Mouse (Mus musculus): ENCODE data around the gene Chac2. TPM values are rescaled to one million over a fixed set of nuclear protein-coding genes. Genes with fewer than 3 reads are reported as not detected.

Gene Chac2
- polyA plus RNA-seq, 1 experiment from 2014 or later, result 25.4 TPM

DNA sequence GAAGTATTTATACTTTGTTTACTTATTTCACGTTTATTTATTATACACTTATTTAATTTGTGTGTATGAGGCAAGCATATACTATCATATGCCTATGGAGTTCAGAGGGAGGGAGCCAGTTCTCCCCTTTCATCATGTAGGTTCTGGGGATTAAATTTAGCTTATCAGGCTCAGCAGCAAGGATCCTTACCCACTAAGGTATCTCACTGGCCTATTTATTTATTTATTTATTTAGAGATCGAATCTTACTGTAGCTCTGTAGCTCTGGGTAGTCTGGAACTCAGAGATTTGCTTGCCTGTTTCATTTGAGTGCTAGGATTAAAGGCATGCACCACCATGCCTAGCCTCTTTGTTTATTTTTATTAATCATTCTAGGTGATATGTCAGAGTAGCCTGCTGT, 12.6 kb upstream of the Chac2 start:
- WGBS, result 78% methylated on average over 2 of the region's 2 CpGs

DNA sequence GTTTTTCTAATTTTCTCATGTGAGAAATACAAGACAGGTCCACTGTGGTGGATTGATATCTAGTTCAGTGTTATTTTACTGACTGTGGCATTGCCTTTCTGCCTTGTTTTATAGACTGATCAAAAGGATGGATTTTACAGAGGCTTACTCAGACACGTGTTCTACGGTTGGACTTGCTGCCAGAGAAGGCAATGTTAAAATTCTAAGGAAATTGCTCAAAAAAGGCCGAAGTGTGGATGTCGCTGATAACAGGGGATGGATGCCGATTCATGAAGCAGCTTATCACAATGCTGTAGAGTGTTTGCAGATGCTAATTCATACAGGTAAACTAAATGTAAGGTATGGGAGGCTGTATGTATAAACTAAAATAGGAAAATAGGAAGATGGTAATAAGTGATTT, 12.0 kb upstream of the Chac2 start:
- H3K27ac ChIP-seq (replicated peaks), result no peak overlapping the region
- TF ChIP-seq CTCF (IDR thresholded peaks at IDR 0.05; ENCODE audit: low read depth) (no peak), EP300 (optimal IDR thresholded peaks at IDR 0.05) (no peak)
- no peak overlapping the region for H3K4me3 ChIP-seq (ENCODE audit: low read depth, low read length)
- H3K9me3 ChIP-seq (ENCODE audit: control insufficient read depth, low read length), result no peaks in the 10 kb centered on the region
- no peaks in the 10 kb centered on the region for H3K36me3 ChIP-seq (ENCODE audit: control insufficient read depth, insufficient read depth, low read length)
- no peak overlapping the region for H3K9ac ChIP-seq (ENCODE audit: low read length)
- WGBS, result 92% methylated on average over 5 of the region's 5 CpGs
- H3K4me1 ChIP-seq (replicated peaks; ENCODE audit: control insufficient read depth, insufficient read depth), result no peaks in the 10 kb centered on the region
- no peak for DNase-seq (ENCODE audit: low spot score)
- no peaks in the 10 kb centered on the region for H3K27me3 ChIP-seq (ENCODE audit: control insufficient read depth, insufficient read depth, low read length)
- no peak overlapping the region for H3K4me2 ChIP-seq (replicated peaks; ENCODE audit: low read depth)
- no peak for ATAC-seq (ENCODE audit: low FRiP score, low TSS enrichment)

More for the DNA sequence above, 12.6 kb upstream of the Chac2 start:
- no peak overlapping the region for H3K9ac ChIP-seq (ENCODE audit: low read length)
- H3K4me1 ChIP-seq (replicated peaks; ENCODE audit: control insufficient read depth, insufficient read depth), result no peaks in the 10 kb centered on the region
- H3K9me3 ChIP-seq (ENCODE audit: control insufficient read depth, low read length), result no peaks in the 10 kb centered on the region
- DNase-seq (ENCODE audit: low spot score) (no peak), ATAC-seq (ENCODE audit: low FRiP score, low TSS enrichment) (no peak)
- H3K27me3 ChIP-seq (ENCODE audit: control insufficient read depth, insufficient read depth, low read length), result no peaks in the 10 kb centered on the region
- TF ChIP-seq EP300 (optimal IDR thresholded peaks at IDR 0.05) (no peak), CTCF (IDR thresholded peaks at IDR 0.05; ENCODE audit: low read depth) (no peak)
- H3K36me3 ChIP-seq (ENCODE audit: control insufficient read depth, insufficient read depth, low read length), result no peaks in the 10 kb centered on the region
- H3K4me3 ChIP-seq (ENCODE audit: low read depth, low read length), result no peak overlapping the region
- no peak overlapping the region for H3K27ac ChIP-seq (replicated peaks)
- H3K4me2 ChIP-seq (replicated peaks; ENCODE audit: low read depth), result no peak overlapping the region

DNA sequence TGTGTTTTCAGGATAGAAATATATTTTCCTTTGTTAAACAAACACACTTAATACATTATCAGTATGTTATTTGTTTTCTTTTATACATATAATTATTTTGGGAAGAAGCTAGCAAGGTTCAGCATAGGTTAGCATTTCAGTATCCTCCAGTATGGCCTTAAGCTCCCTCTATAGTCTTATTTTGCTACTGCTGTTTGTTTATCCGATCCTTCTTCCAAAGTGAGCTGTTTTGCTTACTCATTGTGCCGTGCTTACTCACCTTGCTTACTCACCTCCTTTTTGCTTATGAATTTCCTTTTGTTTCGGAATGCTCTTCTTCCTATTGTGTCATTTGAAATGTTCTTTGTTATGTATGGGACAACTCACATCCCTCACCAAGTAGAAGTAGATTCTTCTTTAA, 10.5 kb upstream of the Chac2 start:
- WGBS, result 83% methylated on average over 3 of the region's 3 CpGs

DNA sequence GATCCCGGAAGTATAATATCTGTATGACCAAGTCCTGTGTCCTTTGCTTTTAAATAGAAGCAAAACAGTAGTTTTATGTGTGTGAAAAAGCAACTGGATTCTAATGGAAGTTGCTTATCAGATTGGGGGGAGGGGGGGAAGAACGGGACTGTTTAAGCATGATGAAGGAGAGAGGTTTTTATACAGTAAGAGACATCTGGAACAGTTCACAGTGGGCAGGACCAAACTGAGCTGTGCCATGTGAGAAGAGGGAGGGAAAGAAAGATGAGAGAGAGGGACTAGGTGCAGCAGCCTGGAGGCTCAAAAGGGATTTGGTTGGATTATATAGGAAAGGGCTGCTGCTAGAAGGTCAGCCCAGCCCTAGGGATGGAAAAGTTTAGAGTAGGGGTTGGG, 471 bp upstream of the Chac2 start:
- Histone ChIP-seq H3K4me2 (replicated peaks; ENCODE audit: low read depth) (peak overlapping the region; percentile 61), H3K9ac (ENCODE audit: low read length) (peak overlapping the region; percentile 78), H3K27ac (replicated peaks) (peak overlapping the region; percentile 91), H3K4me3 (ENCODE audit: low read depth, low read length) (peak overlapping the region; percentile 65), H3K36me3 (ENCODE audit: control insufficient read depth, insufficient read depth, low read length) (no peaks in the 10 kb centered on the region), H3K27me3 (ENCODE audit: control insufficient read depth, insufficient read depth, low read length) (no peaks in the 10 kb centered on the region), H3K9me3 (ENCODE audit: control insufficient read depth, low read length) (no peaks in the 10 kb centered on the region), H3K4me1 (replicated peaks; ENCODE audit: control insufficient read depth, insufficient read depth) (0 out of 2 replicates have a peak, but pooled peaks cover 3% of the 10 kb centered on the region)
- WGBS, result 0% methylated on average over 2 of the region's 2 CpGs
- TF ChIP-seq CTCF (IDR thresholded peaks at IDR 0.05; ENCODE audit: low read depth) (no peak), EP300 (optimal IDR thresholded peaks at IDR 0.05) (no peak)
- ATAC-seq (ENCODE audit: low FRiP score, low TSS enrichment) (peak; percentile 82), DNase-seq (ENCODE audit: low spot score) (no peak)

More for the DNA sequence above, 10.5 kb upstream of the Chac2 start:
- H3K9ac ChIP-seq (ENCODE audit: low read length), result no peak overlapping the region
- H3K27ac ChIP-seq (replicated peaks), result no peak overlapping the region
- no peak overlapping the region for H3K4me3 ChIP-seq (ENCODE audit: low read depth, low read length)
- H3K36me3 ChIP-seq (ENCODE audit: control insufficient read depth, insufficient read depth, low read length), result no peaks in the 10 kb centered on the region
- no peaks in the 10 kb centered on the region for H3K9me3 ChIP-seq (ENCODE audit: control insufficient read depth, low read length)
- no peaks in the 10 kb centered on the region for H3K27me3 ChIP-seq (ENCODE audit: control insufficient read depth, insufficient read depth, low read length)
- ATAC-seq (ENCODE audit: low FRiP score, low TSS enrichment) (no peak), DNase-seq (ENCODE audit: low spot score) (no peak)
- TF ChIP-seq CTCF (IDR thresholded peaks at IDR 0.05; ENCODE audit: low read depth), result no peak
- no peak for TF ChIP-seq EP300 (optimal IDR thresholded peaks at IDR 0.05)
- H3K4me1 ChIP-seq (replicated peaks; ENCODE audit: control insufficient read depth, insufficient read depth), result no peaks in the 10 kb centered on the region
- no peak overlapping the region for H3K4me2 ChIP-seq (replicated peaks; ENCODE audit: low read depth)

DNA sequence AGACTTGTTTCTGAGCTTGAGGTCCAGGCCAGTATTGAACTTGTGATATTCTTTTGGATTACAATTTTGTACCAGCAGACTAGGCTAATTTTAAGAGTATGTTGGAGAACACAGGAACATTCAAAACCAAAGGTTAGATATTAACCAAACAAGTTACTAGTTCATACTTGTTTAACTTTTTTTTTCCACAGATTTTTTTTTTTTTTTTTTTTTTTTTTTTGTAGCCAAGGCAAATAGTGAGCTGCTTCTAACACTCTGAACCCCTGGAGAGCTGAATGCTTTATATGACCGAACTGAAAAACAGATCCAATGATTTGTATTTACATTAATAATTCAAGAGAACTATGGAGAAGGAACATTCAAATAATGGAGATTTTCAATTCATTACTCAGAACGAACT, 913 bp downstream of the Chac2 start:
- Histone ChIP-seq H3K4me2 (replicated peaks; ENCODE audit: low read depth) (peak overlapping the region; percentile 61; the same call in 1 of the 2 replicates), H3K27me3 (ENCODE audit: control insufficient read depth, insufficient read depth, low read length) (no peaks in the 10 kb centered on the region), H3K27ac (replicated peaks) (no peak overlapping the region), H3K4me1 (replicated peaks; ENCODE audit: control insufficient read depth, insufficient read depth) (0 out of 2 replicates have a peak, but pooled peaks cover 3% of the 10 kb centered on the region), H3K9me3 (ENCODE audit: control insufficient read depth, low read length) (no peaks in the 10 kb centered on the region), H3K4me3 (ENCODE audit: low read depth, low read length) (peak overlapping the region; percentile 65), H3K9ac (ENCODE audit: low read length) (no peak overlapping the region), H3K36me3 (ENCODE audit: control insufficient read depth, insufficient read depth, low read length) (no peaks in the 10 kb centered on the region)
- ATAC-seq (ENCODE audit: low FRiP score, low TSS enrichment) (no peak), DNase-seq (ENCODE audit: low spot score) (no peak)
- WGBS, result 25% methylated on average over 2 of the region's 2 CpGs
- TF ChIP-seq EP300 (optimal IDR thresholded peaks at IDR 0.05), result no peak
- no peak for TF ChIP-seq CTCF (IDR thresholded peaks at IDR 0.05; ENCODE audit: low read depth)

DNA sequence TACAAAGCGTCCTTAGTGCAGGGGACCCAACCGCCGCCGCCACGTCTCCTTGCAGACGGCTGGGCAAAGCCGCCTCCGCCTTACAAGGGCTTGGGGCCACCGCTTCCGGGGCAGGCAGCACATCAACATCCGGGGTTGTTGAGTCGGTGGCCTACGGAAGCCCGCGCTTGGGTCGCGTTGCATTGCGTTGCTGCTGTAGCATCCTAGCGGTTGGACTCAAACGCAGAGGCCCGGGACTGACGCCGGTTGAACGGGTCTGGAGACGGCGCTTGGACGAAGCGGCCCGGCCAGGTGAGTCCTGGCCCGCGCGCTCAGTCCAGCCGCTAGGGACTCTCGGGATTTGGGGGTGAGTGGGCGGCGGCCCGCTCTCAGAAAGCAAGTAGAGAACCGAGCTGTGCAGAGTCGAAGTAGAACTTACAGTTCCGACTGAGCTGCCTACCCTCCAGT, 31.8 kb downstream of the Chac2 start, which contains the start of gene Erlec1:
Erlec1 (minus strand) TSS at position 57 of the 447 bp plus-strand sequence.
- Histone ChIP-seq H3K4me2 (replicated peaks; ENCODE audit: low read depth) (peak within 1 kb of the TSS; percentile 69), H3K27ac (replicated peaks) (peak within 1 kb of the TSS; percentile 89), H3K27me3 (ENCODE audit: control insufficient read depth, insufficient read depth, low read length) (no peaks in the 10 kb centered on the region), H3K4me1 (replicated peaks; ENCODE audit: control insufficient read depth, insufficient read depth) (no peaks in the 10 kb centered on the region), H3K36me3 (ENCODE audit: control insufficient read depth, insufficient read depth, low read length) (0 out of 2 replicates have a peak, but pooled peaks cover 3% of the 10 kb centered on the region), H3K4me3 (ENCODE audit: low read depth, low read length) (peak within 1 kb of the TSS; percentile 78), H3K9ac (ENCODE audit: low read length) (peak within 1 kb of the TSS; percentile 80), H3K9me3 (ENCODE audit: control insufficient read depth, low read length) (no peaks in the 10 kb centered on the region)
- ATAC-seq (ENCODE audit: low FRiP score, low TSS enrichment) (peak; percentile 99), DNase-seq (ENCODE audit: low spot score) (peak; percentile 90)
- under 1% methylated on average over 40 of the region's 40 CpGs for WGBS
- TF ChIP-seq EP300 (optimal IDR thresholded peaks at IDR 0.05), result no peak
- TF ChIP-seq CTCF (IDR thresholded peaks at IDR 0.05; ENCODE audit: low read depth), result peak; percentile 46
